Mouse (Mus musculus): ENCODE measurements around the gene Babam1.

- TF ChIP-seq CTCF (IDR thresholded peaks at IDR 0.05; ENCODE audit: borderline replicate concordance, insufficient read depth, low read depth, low read length) (no peak), POLR2A (IDR thresholded peaks at IDR 0.05; ENCODE audit: borderline replicate concordance, insufficient read depth, low read length) (no peak)
Observed at GRCm38 (mm10) chr8:71437041-71437440, 40.4 kb downstream of the Babam1 start.

All from cerebellum, adult 2 months (tissue).